Mouse (Mus musculus) kidney, postnatal 4 days (tissue): ENCODE measurements around the gene Ssh2.

Experiments
- DNase-seq, 2 experiments: peaks; one replicate each; pipeline ENCODE4 v3.0.0; 2021; ENCODE audit warnings: mixed read lengths in 2 of 2

Ssh2 gene

DNA sequence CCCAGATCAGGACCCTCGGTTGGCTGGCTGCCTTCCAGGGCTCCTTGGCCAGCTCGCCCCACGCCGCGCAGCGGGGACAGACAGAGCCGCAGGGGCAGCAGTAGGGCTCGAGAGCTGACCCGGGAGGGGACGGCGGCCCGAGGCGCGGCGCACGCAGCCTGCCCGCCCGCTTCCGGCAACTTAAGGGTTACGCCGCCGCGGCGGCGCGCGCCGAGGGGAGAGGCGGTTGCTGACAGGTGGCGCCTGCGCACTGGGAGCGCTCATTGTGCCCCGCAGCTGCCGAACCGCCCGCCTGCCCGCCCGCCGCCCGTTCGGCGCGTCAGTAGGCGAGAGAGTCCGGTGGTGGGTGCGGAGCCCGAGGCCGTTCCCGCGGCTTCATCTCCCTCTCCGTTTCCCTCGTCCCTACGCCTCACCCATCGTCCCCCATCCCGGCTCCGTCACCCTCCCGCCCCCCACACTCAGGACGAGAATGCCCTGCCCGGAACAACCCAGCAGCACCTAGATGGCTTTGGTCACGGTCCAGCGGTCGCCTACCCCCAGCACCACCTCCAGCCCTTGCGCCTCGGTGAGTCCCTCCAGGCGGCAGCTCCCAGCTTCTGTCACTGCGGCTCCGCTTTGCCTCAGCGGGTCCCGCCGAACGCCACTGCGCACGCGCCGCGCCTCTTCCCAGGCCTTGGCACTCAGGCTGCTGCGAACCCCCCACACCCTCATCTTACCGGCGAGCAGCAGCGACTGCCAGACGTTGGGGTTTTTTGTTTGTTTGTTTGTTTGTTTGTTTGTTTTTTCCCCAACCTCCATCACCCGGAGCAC, at the start of gene Ssh2:
TSS of gene Ssh2 (plus strand) at position 337 of the 810 bp plus-strand sequence.
- peak; percentile 89 to 94 for DNase-seq

DNA sequence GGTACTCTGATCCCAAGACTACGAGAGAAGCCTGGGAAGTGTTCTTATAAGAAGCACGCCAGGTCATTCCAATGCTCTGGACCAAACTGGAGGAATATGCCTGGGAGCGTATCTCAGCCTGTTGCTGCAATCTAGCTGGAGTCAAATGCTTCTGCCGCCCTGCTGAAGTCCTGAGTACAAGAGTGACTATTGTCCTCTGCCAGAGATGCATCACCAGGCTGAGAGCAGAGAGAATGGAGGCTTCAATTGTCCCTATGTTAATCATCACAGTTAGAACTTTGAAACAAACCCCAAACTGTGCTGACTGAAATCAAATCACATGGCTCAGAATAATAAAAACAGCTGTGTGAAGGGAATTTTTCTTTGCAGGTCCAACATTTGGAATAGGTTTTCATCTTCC, 42.4 kb upstream of the Ssh2 start:
- DNase-seq = no peak

DNA sequence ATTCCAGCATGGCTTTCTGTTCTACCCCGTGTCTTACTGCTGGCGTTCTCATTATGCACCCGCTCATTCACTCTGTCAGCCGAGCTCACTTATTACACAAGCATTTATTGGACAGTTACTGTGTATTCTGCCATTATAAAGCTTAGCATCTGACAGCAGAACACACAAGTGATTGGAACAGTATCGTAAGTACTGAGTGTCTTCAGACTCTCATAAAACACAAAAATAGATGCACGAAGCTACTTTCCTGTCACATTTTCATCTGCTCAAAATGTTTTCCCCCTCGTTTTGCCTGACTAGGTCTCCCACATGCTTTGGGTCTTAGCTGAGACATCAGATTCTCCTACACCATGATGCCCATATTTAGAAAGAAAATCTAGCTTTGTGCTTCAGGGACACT, 41.6 kb upstream of the Ssh2 start:
- DNase-seq = no peak

DNA sequence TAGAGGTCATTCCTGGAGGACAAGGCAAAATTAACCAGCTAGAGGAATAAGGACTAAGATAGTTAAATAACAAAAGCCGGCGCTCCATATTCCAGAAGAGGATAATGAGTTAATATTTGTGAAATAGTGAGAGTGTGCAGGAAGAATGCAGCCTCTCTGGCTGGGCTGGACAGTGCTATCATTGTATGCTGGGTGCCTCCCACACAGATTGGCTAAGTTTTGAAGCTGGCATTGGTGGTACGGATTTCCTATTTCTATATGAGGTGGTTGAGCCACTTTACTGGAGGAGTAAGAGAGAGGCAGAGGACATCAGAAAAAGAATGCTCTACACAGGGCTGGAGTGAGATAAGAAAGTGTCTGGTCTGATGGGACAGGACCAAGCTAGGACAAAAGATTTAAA, 36.3 kb upstream of the Ssh2 start:
- DNase-seq = no peak

DNA sequence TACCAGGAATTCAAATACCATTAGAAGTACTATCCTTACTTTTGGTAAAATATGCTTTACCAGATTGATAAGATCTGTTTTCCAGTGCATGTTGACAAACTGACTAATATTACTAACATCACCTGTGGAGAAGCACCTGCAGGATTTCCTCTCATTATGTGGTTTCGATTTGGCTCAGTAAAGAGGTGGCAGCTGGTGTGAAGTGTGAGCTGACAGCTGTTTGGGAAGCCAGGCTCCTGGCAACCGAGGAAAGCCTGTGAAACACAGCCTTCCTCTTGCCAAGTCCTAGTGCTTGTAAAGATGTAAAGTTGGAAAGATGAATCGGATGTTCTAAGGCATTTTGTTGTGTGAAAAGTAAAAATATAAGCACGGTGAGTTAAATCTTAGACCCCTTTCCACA, 35.2 kb upstream of the Ssh2 start:
- DNase-seq = no peak

DNA sequence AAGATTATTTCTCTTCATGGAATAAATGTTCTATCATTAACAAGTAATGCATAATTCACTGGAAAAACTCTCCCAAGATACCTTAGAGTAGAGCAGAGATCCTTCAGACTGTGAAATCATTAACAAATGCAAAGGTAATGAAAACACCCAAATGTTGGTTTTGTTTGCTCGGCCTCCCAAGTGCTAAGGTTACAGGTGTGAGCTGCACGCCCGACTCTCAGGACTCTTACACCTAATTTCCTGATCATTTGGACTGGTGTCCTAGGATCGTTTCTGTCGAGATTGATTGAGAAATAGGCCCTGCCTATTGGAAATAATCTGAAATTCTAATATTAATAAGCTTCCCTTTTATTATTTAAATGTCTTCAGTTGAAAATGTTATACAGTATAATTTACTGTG, 34.6 kb upstream of the Ssh2 start:
- DNase-seq = no peak

DNA sequence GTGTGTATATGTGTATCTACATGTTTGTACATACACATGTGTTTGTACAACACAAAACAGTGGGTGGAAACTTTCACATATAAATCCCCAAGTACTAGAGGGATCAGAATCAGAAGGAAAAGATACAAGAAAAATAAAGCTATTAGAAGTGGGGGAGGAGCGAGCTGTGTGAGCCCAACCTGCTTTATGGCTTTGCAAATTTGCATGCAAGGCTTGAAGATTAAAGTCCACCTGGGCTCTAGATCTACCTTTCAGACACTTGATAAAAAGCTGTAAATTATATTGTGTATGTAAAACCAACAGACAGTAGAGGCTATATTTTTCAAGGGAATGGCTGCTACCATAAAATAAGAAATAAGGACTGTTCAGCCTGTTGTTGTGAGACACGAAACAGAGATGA, 34.0 kb upstream of the Ssh2 start:
- DNase-seq = no peak

DNA sequence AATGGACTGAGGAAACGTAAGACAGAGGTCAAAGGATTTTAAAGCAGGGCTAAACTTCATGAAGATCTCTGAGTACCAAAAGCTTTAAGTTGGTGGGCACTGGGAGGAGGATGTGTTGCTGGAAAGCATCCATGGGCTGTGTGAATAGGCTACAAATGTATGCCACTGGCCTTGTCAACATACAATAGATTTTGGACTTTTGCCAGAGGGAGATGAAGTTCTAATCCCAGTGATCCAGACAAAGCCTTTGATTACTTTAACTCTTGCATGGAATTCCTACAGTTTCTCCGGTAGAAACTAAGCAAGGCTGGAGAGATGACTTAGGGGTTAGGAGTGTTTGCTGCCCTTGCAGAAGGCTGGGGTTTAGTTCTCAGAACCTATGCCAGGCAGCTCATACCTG, 33.5 kb upstream of the Ssh2 start:
- DNase-seq = no peak

DNA sequence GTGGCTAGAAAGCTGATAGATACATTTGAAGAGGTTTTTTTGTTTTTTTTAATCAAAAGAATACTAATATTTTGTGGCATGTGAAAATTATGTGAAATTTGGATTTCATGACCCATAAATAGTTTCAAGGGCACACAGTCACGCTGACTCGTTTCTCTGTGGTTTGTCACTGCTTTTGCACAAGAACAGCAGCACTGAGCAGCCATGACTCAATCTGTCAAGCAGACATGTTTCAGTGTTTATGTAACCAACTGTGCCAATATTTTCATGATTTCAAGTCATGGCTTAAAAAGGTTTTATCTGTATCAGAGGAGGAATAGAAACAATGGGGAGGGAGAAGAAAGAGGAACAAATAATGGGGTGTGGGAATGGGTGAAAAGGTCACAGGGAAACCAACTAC, 31.2 kb upstream of the Ssh2 start:
- DNase-seq = no peak

DNA sequence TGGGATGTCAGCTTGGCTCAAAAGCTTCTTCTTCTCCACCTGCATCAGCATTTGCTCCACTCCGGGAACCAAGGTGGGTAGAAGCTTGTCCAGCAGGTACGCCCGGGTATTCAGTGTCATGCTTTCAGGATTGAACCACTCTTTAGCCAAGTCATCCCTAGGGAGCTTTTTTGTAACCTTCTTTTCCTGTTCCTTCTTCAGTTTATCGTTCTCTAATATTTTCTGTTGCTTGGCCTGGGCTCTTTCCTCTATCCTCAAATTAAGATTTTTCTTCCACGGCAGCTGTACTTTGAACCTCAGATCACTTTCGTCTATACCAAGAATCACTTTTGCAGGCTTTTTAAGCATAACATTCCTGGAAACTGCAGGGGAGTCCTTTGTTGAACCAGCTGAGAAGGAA, 27.2 kb upstream of the Ssh2 start, which contains the start of gene Efcab5:
TSS of gene Efcab5 (minus strand) at position 101 of the 400 bp plus-strand sequence.
- DNase-seq = no peak

DNA sequence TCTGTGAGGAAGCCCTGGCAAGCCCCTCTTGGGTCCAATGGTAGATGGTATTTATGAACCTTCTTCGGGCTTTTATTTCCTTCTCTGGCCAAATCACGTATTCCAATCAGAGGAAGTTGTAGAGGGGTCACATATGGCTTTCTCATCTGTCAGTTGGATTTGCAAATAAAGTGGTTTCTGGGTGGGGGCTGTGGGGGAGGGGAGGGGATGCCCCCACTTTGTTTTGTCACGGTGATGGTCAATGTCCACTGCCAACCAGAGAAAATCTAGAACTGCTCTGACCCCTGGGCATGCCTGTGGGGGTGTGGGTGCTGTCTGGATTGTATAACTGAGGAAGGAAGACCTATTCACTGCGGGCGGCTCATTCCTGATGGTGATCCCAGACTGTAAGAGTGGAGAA, 22.7 kb upstream of the Ssh2 start:
- DNase-seq = no peak

DNA sequence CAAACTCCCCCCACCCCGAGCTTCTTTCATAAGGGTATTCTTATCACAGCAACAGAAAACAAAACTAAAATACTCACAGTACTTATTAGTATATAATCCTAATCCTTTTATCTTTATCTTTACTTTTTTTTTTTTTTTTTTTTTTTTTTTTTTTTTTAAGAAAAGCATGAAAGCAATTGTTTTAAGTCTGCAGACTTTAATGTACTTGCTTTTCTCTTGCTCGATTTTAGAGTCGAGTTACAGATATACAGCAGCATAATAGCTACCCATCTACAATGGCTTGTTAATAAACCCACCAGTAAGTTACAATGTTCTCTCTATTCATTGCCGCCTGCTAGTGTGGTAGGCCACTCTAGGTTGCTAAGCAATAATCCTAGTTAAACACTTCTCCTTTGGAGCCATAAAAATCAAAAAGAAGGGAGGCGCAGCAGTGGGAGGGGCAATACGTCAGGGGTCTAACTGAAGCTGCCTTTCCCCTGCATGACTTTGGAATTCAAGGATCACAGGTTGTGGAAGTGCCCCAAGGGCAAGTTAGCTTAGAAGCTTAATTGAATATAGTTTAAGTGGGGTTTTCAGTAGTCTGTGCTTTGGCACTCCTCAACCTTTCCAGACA, 22.0 kb upstream of the Ssh2 start:
- peak; percentile 50 to 69 for DNase-seq

DNA sequence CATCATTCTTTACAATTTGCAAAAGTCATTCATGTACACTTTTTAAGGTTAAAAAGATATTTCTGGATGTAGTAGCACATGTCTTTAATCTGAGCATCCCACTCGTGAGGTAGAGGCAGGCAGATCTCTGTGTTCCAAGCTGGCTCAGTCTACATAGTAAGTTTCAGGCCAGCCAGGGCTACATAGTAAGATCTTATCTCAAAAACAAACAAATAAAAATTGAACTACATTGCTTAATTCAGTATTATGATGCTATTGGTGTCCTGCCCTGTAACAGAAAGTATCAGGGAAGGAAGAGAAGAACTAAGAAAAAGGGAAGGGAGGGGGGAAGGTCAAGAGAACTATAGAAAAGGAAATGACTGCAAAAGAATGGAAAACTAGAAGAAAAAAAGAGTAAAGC, 21.3 kb upstream of the Ssh2 start:
- no peak for DNase-seq

DNA sequence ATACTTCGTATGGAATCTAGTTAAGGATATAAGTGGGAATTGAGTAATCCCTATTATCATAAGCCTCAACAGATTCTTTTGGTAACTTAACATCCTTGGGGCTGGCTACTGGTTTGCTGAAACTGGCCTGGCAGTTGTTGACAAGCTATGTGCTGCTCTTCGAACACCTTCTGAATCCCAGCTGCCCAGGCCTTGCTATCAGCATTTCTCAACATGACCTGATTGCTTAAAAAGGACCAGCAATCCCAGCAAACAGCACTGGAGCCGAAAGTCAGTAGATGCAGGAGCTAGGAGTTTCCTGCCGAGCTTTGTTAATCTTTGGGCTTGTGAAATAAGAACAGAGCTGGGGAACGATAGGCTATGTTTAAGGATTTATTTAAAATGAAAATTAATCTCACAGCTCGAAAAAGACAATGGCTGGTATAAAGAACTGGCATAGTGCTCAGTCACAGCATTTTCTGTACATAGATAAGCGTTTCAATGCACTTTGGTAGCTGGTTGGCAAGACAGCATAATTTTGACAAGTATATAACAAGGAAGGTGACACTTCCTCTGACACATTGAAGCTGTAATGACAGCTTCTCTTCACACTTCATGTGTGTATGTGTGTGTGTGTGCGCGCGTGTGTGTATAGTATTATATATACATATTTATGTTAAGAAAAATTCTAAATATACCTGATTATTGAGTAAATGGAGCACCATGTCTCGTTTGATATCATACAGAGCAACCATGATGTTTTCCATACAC, 20.6 kb upstream of the Ssh2 start:
- no peak for DNase-seq

DNA sequence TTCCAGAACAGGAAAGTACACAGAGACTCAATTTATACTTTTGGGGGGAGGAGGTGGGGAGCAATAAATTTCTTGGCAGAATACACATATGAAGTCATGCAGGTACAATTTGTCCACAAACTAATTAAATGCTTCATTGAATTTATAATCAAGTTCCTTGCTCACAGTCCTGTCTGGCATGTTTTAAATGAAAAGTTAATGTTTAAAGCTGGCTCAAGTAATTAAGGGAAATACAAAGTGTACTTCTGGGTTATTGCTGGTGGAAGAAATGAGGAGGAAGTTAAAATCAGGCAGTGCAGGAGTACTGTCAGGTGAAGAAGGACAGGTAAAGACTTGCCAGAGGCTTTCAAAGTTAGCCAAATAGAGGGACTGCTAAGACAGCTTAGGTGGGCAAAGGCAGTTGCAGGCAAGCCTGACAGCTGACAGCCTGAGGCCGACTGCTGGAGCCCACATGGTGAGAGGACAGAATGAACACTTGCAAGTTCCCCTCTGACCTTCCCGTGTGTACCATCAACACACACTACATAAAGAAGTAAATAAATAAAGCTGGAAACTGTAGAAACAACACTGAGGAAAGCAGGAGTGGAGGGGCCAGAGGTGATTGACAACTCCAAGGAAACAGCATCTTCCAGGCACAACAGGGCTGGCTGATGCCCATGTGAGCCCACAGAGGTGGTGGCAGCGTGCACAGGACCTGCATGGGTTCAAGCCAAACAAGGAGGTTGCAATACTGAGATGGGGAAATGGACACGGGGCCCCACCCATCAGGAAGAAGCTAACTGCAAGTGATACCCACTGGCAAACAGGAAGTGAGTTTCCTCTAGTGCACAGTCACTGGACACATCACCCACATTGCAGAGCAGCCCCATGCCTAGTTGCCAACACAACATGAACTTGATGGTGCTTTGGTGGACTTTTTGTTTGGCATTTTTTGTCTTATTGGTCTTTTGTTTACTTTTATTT, 19.6 kb upstream of the Ssh2 start:
- DNase-seq = peak; percentile 28 to 41

DNA sequence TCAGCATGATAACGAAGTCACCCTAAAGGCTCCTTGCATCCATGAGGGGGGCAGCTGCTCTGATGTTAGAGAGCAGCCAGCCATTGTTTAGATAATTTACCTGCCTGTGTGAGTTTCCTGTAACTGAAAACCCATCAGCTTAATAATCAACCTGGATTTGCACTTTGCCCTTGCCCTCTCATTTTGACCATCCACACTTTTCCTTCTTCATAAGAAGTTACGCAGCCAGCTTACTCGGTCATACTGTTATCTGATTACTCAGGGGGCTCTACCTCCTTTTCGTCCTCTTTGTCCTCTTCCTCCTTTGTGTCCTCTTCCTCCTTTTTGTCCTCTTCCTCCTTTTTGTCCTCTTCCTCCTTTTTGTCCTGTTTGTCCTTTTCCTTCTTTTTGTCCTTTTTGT, 16.5 kb upstream of the Ssh2 start:
- DNase-seq = peak; percentile 9 to 24

DNA sequence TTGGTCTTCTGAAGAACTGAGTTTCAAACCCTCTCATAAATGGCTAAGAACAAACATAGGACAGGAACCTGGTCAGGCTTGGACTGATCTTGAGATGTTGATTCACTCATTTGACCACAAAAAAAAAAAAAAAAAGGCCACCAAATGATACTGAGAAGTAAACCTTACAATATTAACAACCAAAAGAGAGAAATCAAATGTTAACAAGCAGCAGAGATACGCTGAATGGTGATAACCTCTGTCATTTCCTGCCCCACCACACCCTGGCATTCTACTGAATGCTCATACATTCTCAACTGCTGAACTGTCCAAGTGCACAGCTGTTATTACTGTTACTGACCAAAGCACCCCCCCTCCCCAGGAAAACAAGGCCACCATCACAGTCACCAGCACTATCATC, 15.4 kb upstream of the Ssh2 start:
- no peak for DNase-seq

DNA sequence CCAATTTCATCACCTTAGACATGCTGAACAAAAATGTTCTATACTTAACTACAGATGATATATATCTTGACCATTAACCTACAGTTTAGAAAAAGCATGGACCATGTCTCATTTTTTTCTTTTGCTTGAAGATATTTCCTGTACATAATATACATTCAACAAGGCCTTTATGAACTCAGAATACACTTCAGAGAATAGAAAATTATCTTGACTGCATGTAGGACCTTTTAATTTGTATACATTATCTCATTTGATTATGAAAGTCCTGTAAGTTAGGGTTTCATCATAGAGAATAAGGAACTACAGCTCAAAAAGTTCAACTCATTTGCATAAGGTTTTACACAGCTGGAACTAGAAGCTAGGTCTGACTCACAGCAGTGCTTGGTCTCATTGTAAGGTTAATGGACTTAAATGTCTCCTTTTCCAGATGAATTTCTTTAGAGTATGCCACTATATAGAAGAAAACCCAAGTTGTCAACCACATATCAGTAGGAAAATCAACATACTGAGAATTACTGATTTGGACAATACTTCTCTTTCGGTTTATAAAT, 1.9 kb upstream of the Ssh2 start:
- DNase-seq = no peak

DNA sequence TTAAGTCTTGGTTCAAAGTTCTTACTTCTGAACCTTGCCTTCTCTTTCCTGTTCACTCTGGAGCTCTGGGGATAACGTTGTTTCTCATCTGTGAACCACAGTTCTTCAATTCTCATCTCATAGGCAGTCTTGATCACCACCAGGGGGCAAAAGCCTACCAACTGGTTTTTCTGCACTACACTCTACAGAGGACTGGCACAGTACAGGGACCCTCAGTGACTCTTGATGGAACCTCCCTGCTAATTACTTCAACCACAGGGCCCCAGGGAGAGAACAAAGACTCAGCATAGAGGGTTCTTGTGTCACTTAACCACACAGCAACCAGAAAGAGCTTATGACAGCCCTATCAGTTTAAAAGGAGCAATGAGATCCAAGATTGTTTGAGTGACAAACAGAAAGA, 1.3 kb upstream of the Ssh2 start:
- peak; percentile 53 to 74 for DNase-seq

DNA sequence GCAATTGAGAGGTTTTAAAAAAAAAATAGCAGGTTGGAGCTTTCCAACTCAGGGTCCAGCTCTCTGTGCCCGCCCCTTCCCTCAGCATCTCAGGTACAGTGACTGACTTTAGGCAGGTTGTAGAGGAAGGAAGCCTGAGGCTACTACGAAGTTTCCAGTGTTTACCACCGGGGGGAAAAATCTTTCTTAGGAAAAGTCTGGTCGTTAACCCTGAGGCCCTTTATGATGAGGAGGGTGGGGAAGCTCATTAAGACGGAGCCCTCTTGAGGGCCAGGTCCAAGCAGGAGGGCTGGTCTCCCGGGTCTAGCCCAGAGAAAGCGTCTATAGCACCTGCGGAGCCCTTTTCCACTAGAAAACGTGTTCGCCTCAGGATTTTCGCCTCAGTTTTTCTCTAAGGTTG, 604 bp upstream of the Ssh2 start:
- DNase-seq = no peak

DNA sequence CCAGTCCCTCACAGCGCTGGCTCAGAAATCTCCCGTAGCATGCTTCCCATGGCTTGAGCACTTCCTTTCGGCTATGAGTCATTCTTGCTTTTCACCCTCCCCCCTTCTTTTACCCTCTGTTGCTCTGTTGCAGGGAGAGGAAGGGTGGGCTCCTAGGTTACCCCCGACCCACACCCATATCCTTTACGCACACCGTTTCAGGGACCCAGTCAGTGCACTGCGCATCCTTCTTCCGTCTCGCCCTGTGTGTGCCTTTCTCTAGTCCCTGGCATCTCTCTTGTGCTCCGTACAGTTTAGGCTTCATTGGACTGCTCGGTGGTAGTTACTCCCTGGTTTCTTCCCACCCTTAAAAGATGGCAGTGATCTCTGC, 659 bp downstream of the Ssh2 start:
- DNase-seq = no peak

DNA sequence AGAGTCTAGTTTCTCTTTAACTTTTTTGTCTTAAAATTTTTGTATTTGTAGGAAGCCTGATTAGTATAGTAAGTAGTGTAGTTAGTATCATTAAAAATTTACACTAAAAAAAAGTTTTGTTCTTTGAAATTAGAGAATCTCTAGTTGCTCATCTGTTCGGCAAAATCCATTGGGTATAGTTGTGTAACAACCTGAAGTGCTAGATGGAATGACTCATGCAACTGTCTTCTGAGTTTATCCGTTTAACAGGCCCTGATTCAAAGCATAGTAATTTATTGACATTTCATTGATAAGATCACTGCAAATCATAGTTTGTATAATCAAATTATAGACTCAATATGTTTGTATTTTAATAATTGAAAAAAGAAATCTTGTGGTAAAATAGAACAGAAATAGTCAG, 14.7 kb downstream of the Ssh2 start:
- DNase-seq = no peak

DNA sequence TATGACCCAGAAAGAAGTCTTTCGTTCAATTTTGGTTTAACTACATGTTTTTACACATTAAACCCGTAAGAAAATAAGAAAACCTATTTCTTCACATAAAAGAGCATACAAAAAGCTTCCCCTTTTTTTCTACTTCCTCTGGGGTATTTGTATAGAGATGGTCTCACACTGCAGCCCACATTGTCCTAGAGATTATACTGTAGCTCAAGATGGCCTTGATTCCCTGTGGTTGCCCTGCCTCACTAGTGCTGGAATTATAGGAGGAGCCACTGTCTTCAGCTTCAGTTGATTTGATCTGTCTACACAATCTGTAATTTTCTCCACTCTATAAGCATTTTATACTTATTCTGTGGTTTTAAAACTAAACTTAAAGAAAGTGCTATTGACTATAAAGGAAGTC, 15.4 kb downstream of the Ssh2 start:
- DNase-seq = no peak
